Mouse (Mus musculus) small intestine, adult 2 months (tissue): Measurements from ENCODE around the gene Ctsw. TPM values are rescaled to one million over a fixed set of nuclear protein-coding genes. Genes with fewer than 3 reads are reported as not detected.
A peak's percentile ranks its signal among the peaks of the same experiment; 100 is the strongest.
"Not testable (repeated sequence)": the region's sequence is repeated elsewhere in the genome, so short reads cannot be mapped to it uniquely, and the experiment has no call there.

Experiments used
- H3K27ac ChIP-seq: fragments of 200-500 bp; 2 replicates; pipeline ENCODE4 v1.5.1; 2012; ENCODE audit warnings: low read depth, low read length, control low read depth, inconsistent platforms; ENCODE audit not compliant: insufficient read depth
- H3K27me3 ChIP-seq: fragments of 200-500 bp; 2 replicates; pipeline ENCODE4 v1.6.1; 2012; ENCODE audit warnings: mild to moderate bottlenecking, moderate library complexity, low read length, inconsistent platforms; ENCODE audit not compliant: control insufficient read depth, insufficient read depth
- H3K36me3 ChIP-seq: fragments of 200-500 bp; 2 replicates; pipeline ENCODE4 v1.6.1; 2012; ENCODE audit warnings: mild to moderate bottlenecking, low read length, control low read depth, inconsistent platforms; ENCODE audit not compliant: control insufficient read depth, insufficient read depth
- H3K4me1 ChIP-seq: fragments of 200-500 bp; 2 replicates; pipeline ENCODE4 v1.6.1; 2012; ENCODE audit warnings: low read length, inconsistent platforms, mixed read lengths; ENCODE audit not compliant: control insufficient read depth, insufficient read depth, insufficient read length
- H3K4me3 ChIP-seq: fragments of 200-500 bp; 2 replicates; pipeline ENCODE4 v1.5.1; 2012; ENCODE audit warnings: low read depth, mild to moderate bottlenecking, control low read depth, inconsistent platforms, low read length, moderate library complexity
- CTCF ChIP-seq: fragments of 200-500 bp; IDR thresholded peaks from 2 replicates; pipeline ENCODE4 v1.5.1; 2012; ENCODE audit warnings: low read depth, mild to moderate bottlenecking, control low read depth, inconsistent platforms, low read length, moderate library complexity, mixed read lengths; ENCODE audit not compliant: insufficient replicate concordance, insufficient read length; ENCODE audit errors: extremely low read depth
- POLR2A ChIP-seq: fragments of 200-500 bp; IDR thresholded peaks from 2 replicates; pipeline ENCODE4 v1.6.1; 2012; ENCODE audit warnings: low read depth, mild to moderate bottlenecking, control low read depth, inconsistent platforms, low read length, moderate library complexity
- WGBS: fragments of 180-500 bp; shearing (Covaris S2); methylation state at CpG from one replicate; pipeline ENCODE4 v1.1.7; 2018; 5-methylcytosine and 5-hydroxymethylcytosine counted together
- polyA plus RNA-seq: library from polyadenylated mRNA; depleted of rRNA; stranded (reverse); fragments of >200 nt; gene quantifications from 2 replicates; pipeline ENCODE4 v1.2.3, GENCODE M21; 2012

The Ctsw gene
- polyA plus RNA-seq, 1 experiment, result 10.2 TPM

DNA sequence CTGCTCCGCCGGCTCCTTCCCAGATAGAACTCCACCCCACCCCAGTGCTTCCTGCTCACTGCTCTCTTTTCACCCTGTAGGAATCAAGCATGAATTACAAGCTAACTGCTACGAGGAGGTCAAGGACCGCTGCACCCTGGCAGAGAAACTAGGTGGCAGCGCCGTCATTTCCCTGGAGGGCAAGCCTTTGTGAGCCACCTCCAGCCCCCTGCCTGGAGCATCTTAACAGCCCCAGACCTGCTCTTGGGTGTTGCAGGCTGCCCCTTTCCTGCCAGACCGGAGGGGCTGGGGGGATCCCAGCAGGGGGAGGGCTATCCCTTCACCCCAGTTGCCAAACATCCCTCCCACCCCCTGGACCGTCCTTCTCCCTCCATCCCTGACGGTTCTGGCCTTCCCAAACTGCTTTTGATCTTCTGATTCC, 25.0 kb upstream of the Ctsw start:
- WGBS, result 49% methylated on average over 9 of the region's 9 CpGs
- H3K36me3 ChIP-seq, result peaks cover 41% of the 10 kb centered on the region
- H3K4me3 ChIP-seq, H3K27ac ChIP-seq, H3K4me1 ChIP-seq, H3K27me3 ChIP-seq: not testable (repeated sequence)
- TF ChIP-seq CTCF, result peak; percentile 23; the same call in 1 of the 2 replicates

- Histone ChIP-seq H3K4me3 (no peak overlapping the region), H3K36me3 (peaks cover 41% of the 10 kb centered on the region), H3K4me1 (peaks cover 8% of the 10 kb centered on the region; the same call in 1 of the 2 replicates), H3K27ac (no peak overlapping the region), H3K27me3 (no peaks in the 10 kb centered on the region)
- no peak for TF ChIP-seq POLR2A
- no peak for TF ChIP-seq CTCF
- 74% methylated on average over 4 of the region's 4 CpGs for WGBS
Observed at GRCm38 (mm10) chr19:5492641-5493040, 24.3 kb upstream of the Ctsw start.

- peak overlapping the region; percentile 89 for H3K4me3 ChIP-seq
- under 1% methylated on average over 59 of the region's 59 CpGs for WGBS
- peak; percentile 12; the same call in 1 of the 2 replicates for TF ChIP-seq CTCF
- peak; percentile 78 for TF ChIP-seq POLR2A
Observed at GRCm38 (mm10) chr19:5490898-5491708, 22.8 kb upstream of the Ctsw start.

GRCm38 (mm10) chr19:5490313-5490897, 22.1 kb upstream of the Ctsw start, which contains the start of gene Cfl1:
Gene Cfl1 (plus strand): TSS chr19:5490455.
- peak within 1 kb of the TSS; percentile 100 for H3K27ac ChIP-seq
- TF ChIP-seq POLR2A, result peak; percentile 99
- no peak for TF ChIP-seq CTCF
- peak within 1 kb of the TSS; percentile 90 for H3K4me3 ChIP-seq
- peaks cover 24% of the 10 kb centered on the region for H3K36me3 ChIP-seq
- WGBS, result under 1% methylated on average over 62 of the region's 62 CpGs
- H3K27me3 ChIP-seq, result no peaks in the 10 kb centered on the region
- peaks cover 15% of the 10 kb centered on the region; the same call in 1 of the 2 replicates for H3K4me1 ChIP-seq

More at GRCm38 (mm10) chr19:5490898-5491708, 22.8 kb upstream of the Ctsw start:
- Histone ChIP-seq H3K4me1 (peaks cover 13% of the 10 kb centered on the region; the same call in 1 of the 2 replicates), H3K36me3 (peaks cover 31% of the 10 kb centered on the region), H3K27ac (peak overlapping the region; percentile 100), H3K27me3 (no peaks in the 10 kb centered on the region)

DNA sequence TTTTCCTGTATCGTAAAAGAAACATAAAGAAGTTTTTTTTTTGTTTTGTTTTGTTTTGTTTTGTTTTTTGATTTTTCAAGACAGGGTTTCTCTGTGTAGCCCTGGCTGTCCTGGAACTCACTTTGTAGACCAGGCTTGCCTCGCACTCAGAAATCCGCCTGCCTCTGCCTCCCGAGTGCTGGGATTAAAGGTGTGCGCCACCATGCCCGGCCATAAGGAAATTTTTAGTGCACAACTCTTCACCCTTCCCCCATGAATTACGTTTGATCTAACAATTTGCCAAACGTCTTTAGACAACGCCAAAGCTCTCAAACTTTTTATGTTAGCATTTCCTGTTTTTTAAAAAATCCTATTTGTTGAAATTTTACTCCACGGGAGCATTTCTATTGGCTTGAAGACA, 21.4 kb upstream of the Ctsw start:
- Histone ChIP-seq H3K36me3 (peaks cover 20% of the 10 kb centered on the region), H3K27ac (peak overlapping the region; percentile 97), H3K4me1 (peaks cover 13% of the 10 kb centered on the region; the same call in 1 of the 2 replicates)
- H3K4me3 ChIP-seq, H3K27me3 ChIP-seq: not testable (repeated sequence)
- WGBS, result 17% methylated on average over 10 of the region's 10 CpGs

DNA sequence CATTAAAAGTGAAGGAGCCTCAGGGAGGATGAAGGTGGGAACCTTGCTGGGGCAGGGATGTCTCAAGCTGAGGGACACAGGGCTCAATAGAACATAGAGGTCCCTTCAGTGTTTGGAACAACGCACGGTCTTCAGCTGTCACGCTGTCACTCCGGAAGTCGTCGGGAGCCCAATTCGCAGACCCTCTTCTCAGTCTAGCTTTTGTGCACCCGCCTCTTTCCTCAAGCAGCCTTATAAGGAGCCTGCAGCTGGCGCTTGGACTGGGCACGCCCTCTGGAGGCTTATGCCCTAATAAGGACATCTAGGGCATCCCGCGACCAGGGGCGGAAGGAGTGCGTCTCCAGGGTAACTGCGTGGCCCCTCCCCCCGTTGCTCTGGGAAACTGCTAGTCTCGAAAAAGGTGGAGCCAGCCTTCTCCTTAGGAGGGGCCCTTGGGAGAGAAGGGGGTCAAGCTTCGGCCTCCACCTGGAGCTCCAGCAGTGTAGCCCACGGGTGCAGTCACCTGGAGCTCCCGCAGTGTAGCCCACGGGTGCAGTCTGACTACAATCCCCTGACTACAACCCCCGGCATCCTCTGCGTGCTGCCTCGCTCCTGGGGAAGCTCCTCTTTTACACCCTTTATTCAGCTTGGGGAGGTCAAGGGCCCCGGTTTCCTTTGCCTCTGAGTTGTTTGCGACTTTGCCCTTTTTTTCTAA, 20.7 kb upstream of the Ctsw start:
- Histone ChIP-seq H3K4me3 (peak overlapping the region; percentile 90), H3K36me3 (peaks cover 18% of the 10 kb centered on the region), H3K4me1 (peaks cover 12% of the 10 kb centered on the region; the same call in 1 of the 2 replicates), H3K27me3 (no peaks in the 10 kb centered on the region), H3K27ac (peak overlapping the region; percentile 99)
- 1% methylated on average over 26 of the region's 26 CpGs for WGBS
- no peak for TF ChIP-seq CTCF
- peak; percentile 81 for TF ChIP-seq POLR2A
